Mouse (Mus musculus): ENCODE results near the gene Nmrk2. TPM values are rescaled to one million over a fixed set of nuclear protein-coding genes. Genes with fewer than 3 reads are reported as not detected.
"Not testable (repeated sequence)": the region's sequence is repeated elsewhere in the genome, so short reads cannot be mapped to it uniquely, and the experiment has no call there.

The Nmrk2 gene
- polyA plus RNA-seq, 1 experiment: not detected

DNA sequence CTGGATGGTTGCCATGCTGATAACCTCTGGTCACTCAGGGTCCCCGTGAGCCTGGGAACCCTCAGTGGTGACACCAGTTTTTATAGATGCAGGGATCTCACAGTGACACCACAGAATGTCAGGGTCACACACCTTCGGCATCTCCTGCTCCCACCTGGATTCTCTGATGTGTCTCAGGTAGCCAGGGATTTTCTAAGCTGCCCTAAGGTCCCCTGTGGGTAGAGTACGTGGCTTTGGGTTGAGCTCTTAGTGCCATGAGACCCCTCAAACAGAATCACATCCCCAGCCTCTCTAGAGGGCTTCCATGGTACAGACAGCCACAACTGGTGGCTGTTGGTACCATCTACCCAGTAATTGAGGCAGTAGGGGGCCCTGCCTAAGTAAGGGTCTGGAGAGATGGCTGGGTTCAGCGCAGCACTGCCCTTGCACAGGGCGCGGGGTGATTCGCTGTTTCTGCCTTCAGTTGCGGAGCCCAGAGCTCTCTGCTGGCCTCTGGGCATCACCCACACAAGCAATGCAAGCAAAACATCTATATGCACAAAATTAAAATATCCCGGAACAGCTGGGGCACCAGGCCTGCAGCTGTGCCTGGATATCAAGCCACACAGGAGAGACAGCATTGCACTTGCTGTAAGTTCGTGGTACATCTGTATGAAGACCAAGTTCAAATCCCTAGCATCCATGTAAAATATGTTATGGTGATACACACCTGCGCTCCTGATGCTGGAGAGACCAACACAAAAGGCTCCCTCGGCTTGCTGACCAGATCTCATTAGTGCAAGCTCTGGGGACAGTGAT is 34.8 kb upstream of the Nmrk2 start:
- no peak overlapping the region for H3K4me3 ChIP-seq (ENCODE audit: insufficient read depth, low read length)
- H3K27ac ChIP-seq (ENCODE audit: insufficient read depth, low read length): no peak overlapping the region
- no peaks in the 10 kb centered on the region for H3K4me1 ChIP-seq (ENCODE audit: control insufficient read depth, insufficient read depth, low read length)
- TF ChIP-seq POLR2A (IDR thresholded peaks at IDR 0.05; ENCODE audit: low read depth, low read length): no peak
- no peak for TF ChIP-seq CTCF (IDR thresholded peaks at IDR 0.05; ENCODE audit: borderline replicate concordance, insufficient read depth, low read length)

DNA sequence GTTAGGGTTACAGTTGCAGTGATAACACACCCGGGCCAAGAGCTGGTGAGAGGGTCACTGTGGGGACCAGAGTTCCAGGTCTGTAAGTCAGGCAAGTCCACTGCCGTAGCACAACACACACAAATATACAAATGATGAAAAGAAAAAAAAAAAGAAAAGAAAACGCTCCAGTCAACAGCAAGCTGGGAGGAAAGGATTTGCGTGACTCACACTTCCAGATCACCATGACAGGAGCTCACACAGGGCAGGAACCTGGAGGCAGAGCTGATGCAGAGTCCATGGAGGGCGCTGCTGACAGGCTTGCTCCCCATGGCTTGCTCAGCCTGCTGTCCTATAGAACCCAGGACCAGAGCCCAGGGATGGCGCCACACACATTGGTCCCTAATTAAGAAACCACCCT is 32.4 kb upstream of the Nmrk2 start:
- Histone ChIP-seq H3K27ac (ENCODE audit: insufficient read depth, low read length) (peak overlapping the region; percentile 53; the same call in 1 of the 2 replicates), H3K4me3 (ENCODE audit: insufficient read depth, low read length) (no peak overlapping the region), H3K4me1 (ENCODE audit: control insufficient read depth, insufficient read depth, low read length) (no peaks in the 10 kb centered on the region)

DNA sequence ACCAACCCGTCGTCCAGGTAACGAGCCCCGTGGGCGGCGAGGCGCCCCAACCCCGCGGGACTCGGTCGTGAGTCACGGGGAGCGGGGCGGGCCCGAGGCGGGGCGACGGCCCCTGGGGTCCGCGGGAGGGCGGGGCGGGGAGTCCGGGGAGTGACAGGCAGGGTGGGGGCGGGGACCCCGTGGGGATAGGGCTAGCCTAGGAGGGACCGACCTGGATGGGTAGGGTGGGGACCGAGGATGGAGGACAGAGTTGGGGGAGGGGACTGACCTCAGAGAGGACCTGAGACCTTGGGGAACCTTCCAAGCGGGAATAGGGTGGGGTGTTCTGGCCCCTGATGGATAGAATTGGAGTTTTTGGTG is 31.4 kb upstream of the Nmrk2 start:
- Histone ChIP-seq H3K27ac (ENCODE audit: insufficient read depth, low read length) (peak overlapping the region; percentile 53), H3K4me3 (ENCODE audit: insufficient read depth, low read length) (peak overlapping the region; percentile 54), H3K4me1 (ENCODE audit: control insufficient read depth, insufficient read depth, low read length) (no peaks in the 10 kb centered on the region)
- TF ChIP-seq POLR2A (IDR thresholded peaks at IDR 0.05; ENCODE audit: low read depth, low read length) (no peak), CTCF (IDR thresholded peaks at IDR 0.05; ENCODE audit: borderline replicate concordance, insufficient read depth, low read length) (no peak)

More for the DNA sequence above, 32.4 kb upstream of the Nmrk2 start:
- TF ChIP-seq POLR2A (IDR thresholded peaks at IDR 0.05; ENCODE audit: low read depth, low read length): no peak; the same call in 1 of the 2 replicates

DNA sequence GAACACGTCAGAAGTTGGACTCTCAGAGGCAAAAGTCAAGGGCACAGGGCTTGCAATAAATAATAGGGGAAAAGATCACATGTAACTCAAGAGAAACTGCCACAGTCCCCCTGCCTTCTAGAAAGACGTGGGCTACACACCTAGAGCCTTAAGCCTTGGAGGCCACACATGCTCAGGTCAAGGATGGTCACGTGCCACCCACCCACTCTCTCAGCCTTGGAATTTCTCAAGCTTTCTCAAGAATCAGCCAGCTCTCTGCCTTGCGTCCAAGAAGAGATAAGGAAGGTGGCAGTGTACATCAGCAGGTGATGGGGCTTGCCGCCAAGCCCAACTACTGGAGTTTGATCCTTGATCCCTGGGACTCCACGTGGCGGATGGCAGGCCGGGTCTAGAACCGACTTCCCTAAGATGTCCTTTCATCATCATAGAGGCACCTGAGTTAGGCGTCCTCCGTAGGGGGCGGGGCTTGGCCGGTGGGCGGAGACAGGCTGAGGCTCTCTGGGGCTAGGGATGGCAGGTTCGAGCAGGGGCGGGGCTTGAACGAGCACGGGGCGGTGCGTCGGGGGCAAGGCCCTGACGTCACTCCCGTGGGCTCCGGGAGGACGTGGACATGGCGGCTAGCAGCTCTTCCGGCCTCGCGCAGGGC is 30.9 kb upstream of the Nmrk2 start, which contains the start of gene Zfr2:
Gene Zfr2 (plus strand): TSS at position 576 of the 646 bp plus-strand sequence.
- peak within 1 kb of the TSS; percentile 54 for H3K4me3 ChIP-seq (ENCODE audit: insufficient read depth, low read length)
- H3K27ac ChIP-seq (ENCODE audit: insufficient read depth, low read length): peak within 1 kb of the TSS; percentile 53
- TF ChIP-seq CTCF (IDR thresholded peaks at IDR 0.05; ENCODE audit: borderline replicate concordance, insufficient read depth, low read length) (no peak), POLR2A (IDR thresholded peaks at IDR 0.05; ENCODE audit: low read depth, low read length) (peak; percentile 65)
- H3K4me1 ChIP-seq (ENCODE audit: control insufficient read depth, insufficient read depth, low read length): no peaks in the 10 kb centered on the region

DNA sequence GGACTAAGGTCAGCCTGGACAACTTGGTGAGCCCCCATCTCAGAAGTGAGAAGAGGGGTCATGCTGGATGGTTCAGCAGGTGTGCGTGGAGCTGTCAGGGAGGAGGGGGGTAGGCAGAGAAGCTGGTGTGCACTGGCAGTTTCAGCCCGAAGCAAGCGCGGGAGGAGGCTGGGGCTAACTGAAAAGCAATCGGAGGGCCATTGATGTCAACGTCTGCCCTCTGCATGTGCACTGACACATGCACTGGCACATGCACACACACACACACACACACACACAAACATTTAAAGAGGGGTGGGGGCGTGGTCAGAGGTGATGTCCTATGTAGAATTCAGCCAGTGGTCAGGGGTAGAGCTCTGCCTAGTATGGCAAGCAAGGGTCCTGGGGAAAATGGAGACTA is 29.6 kb upstream of the Nmrk2 start:
- TF ChIP-seq POLR2A (IDR thresholded peaks at IDR 0.05; ENCODE audit: low read depth, low read length) (no peak), CTCF (IDR thresholded peaks at IDR 0.05; ENCODE audit: borderline replicate concordance, insufficient read depth, low read length) (no peak)
- Histone ChIP-seq H3K4me1 (ENCODE audit: control insufficient read depth, insufficient read depth, low read length) (no peaks in the 10 kb centered on the region), H3K4me3 (ENCODE audit: insufficient read depth, low read length) (no peak overlapping the region), H3K27ac (ENCODE audit: insufficient read depth, low read length) (no peak overlapping the region)

DNA sequence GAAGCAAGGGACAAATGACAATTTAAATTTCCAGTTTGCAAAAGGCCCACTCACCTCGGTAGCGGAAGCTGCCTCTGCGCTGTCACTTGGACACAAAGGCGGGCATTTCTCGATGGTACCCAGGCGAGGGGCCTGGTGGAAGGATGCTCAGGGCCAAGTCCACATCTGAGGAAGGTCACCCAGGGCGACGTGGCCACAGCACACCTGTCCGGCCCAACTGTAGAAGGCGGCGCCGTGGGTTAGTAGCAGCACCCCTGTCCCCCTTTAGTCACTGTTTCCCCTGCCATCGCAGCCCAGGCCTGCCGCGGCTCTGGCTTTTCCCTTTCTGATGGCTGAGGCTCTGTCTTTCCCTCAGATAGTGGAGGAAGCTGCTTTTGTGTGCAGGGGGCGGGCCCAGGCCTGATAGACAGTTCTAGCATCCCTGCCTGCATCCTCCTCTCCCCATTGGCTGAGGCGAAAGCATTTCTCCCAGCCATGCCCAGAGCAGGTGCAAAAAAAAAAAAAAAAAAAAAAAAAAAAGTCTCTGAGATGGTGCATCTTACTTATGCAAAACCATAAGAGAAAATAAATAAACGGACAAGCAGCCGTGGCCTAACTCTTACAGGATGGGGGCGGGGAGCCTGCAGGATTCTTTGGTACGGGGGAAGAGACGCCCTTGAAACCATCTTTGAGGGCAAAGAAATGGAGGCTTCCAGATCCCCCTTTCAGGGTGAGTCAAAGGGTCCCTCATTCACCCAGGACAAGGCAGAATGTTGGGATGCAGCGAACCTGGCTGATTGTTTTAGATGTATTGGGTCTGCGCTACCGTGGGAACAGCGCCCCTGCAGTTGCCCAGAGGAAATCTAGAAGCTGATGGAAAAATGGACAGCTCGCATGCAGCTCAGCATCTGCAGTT is 28.8 kb upstream of the Nmrk2 start, which contains the start of gene Atcay:
Gene Atcay (minus strand): TSS at position 396 of the 895 bp plus-strand sequence.
- no peak within 1 kb of the TSS for H3K27ac ChIP-seq (ENCODE audit: insufficient read depth, low read length)
- H3K4me3 ChIP-seq (ENCODE audit: insufficient read depth, low read length): peak within 1 kb of the TSS; percentile 10; the same call in 1 of the 2 replicates
- no peaks in the 10 kb centered on the region for H3K4me1 ChIP-seq (ENCODE audit: control insufficient read depth, insufficient read depth, low read length)
- TF ChIP-seq CTCF (IDR thresholded peaks at IDR 0.05; ENCODE audit: borderline replicate concordance, insufficient read depth, low read length) (peak; percentile 52; the same call in 1 of the 2 replicates), POLR2A (IDR thresholded peaks at IDR 0.05; ENCODE audit: low read depth, low read length) (no peak)

DNA sequence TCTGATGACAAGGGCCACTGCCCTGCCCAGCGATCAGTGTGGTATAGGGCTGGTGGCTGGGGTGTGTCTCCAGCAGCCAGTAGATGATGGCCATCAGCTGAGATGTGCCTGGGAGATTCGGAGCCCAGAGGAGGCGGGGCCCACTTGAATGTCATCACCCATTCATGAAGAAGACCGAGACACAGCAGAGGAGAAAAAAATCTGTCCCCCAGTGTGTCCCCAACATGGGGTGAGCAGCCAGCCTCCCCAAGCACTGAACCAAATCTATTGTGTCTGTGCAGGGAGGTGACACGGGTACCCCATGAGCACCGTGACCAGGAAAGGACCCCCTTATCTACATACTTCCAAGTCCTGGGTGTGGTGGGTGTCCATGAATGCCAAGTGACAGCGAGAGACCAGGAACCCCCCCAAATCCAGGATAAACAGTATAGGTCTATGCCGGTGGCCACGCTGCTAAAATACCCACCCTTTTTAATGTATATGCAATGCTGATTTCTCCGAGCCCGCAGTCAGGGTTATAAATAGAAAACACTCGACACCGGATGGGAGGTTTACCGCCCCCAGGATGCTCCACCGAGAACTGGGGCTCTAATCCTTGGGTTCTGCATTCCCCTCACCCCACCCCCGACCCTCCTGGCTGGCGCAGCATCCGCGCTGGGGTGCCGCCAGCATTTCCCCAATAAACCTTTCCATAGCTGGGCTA is 28.0 kb upstream of the Nmrk2 start:
- Histone ChIP-seq H3K4me1 (ENCODE audit: control insufficient read depth, insufficient read depth, low read length) (no peaks in the 10 kb centered on the region), H3K27ac (ENCODE audit: insufficient read depth, low read length) (no peak overlapping the region), H3K4me3 (ENCODE audit: insufficient read depth, low read length) (0 out of 2 replicates have a peak overlapping the region, but pooled peaks have one; percentile 10)
- no peak for TF ChIP-seq CTCF (IDR thresholded peaks at IDR 0.05; ENCODE audit: borderline replicate concordance, insufficient read depth, low read length)
- no peak for TF ChIP-seq POLR2A (IDR thresholded peaks at IDR 0.05; ENCODE audit: low read depth, low read length)

DNA sequence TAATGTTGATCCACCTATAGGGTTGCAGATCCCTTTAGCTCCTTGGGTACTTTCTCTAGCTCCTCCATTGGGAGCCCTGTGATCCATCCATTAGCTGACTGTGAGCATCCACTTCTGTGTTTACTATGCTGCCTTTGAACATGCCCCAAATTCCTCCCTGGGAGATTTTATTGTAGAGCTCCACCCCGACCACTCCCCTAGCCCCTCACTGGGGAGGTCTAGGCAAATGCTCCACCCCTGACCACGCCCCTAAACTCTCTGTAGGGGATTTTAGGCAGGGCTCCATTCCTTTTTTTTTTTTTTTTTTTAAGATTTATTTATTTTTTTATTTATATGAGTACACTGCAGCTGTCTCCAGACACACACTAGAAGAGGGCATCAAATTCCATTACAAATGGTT is 21.9 kb upstream of the Nmrk2 start:
- not testable (repeated sequence) for H3K4me1 ChIP-seq (ENCODE audit: control insufficient read depth, insufficient read depth, low read length); H3K27ac ChIP-seq (ENCODE audit: insufficient read depth, low read length); H3K4me3 ChIP-seq (ENCODE audit: insufficient read depth, low read length)

DNA sequence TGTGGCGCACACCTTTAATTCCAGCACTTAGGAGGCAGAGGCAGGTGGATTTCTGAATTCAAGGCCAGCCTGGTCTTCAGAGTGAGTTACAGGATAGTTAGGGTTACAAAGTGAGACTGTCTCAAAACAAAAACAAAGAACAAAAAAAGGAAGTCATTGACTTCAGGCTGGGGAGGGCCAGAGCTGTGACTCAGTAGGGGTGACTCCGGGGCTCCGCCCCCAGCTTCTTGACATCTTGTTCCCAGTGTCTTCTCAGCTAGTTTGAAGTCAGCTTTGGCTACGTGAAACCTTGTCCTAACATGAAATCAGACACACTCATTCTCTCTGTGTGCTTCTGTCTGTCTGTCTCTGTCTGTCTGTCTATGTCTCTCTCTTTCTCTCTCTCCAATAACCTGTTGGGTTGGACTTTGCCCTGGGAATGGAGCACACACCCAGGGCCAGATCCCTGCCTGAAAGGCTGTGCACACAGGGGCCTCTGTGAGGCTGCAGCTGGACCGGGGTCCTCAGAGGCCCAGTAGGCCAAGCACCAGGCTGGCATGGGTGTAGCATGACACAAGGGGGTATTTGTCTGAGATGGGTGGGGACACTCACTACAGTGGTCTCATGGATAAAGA is 19.7 kb upstream of the Nmrk2 start:
- TF ChIP-seq CTCF (IDR thresholded peaks at IDR 0.05; ENCODE audit: borderline replicate concordance, insufficient read depth, low read length) (no peak), POLR2A (IDR thresholded peaks at IDR 0.05; ENCODE audit: low read depth, low read length) (no peak)
- Histone ChIP-seq H3K4me3 (ENCODE audit: insufficient read depth, low read length) (no peak overlapping the region), H3K27ac (ENCODE audit: insufficient read depth, low read length) (no peak overlapping the region), H3K4me1 (ENCODE audit: control insufficient read depth, insufficient read depth, low read length) (no peaks in the 10 kb centered on the region)

Data from embryonic fibroblast, embryonic 13.5 days (primary cell).